Mouse (Mus musculus): ENCODE measurements around the gene Olfr812. TPM values are rescaled to one million over a fixed set of nuclear protein-coding genes. Genes with fewer than 3 reads are reported as not detected.

The Olfr812 gene
- polyA plus RNA-seq, 1 experiment from 2014 or later, result not detected

Other genes with a start within 250 kb of the Olfr812 start
- gene Olfr796, start 233.5 kb downstream of the Olfr812 start, polyA plus RNA-seq (2014; fragmentation: Nextera tagmentation; extraction: Ambion mirVana), result not detected in 2 replicates
- gene Olfr798, start 218.2 kb downstream of the Olfr812 start, polyA plus RNA-seq (2014; fragmentation: Nextera tagmentation; extraction: Ambion mirVana), result not detected in 2 replicates
- gene Olfr799, start 208.6 kb downstream of the Olfr812 start, polyA plus RNA-seq (2014; fragmentation: Nextera tagmentation; extraction: Ambion mirVana), result not detected in 2 replicates
- gene Olfr800, start 188.4 kb downstream of the Olfr812 start, polyA plus RNA-seq (2014; fragmentation: Nextera tagmentation; extraction: Ambion mirVana), result not detected in 2 replicates
- gene Olfr801, start 172.2 kb downstream of the Olfr812 start, polyA plus RNA-seq (2014; fragmentation: Nextera tagmentation; extraction: Ambion mirVana), result not detected in 2 replicates
- gene Olfr802, start 157.9 kb downstream of the Olfr812 start, polyA plus RNA-seq (2014; fragmentation: Nextera tagmentation; extraction: Ambion mirVana), result not detected in 2 replicates
- gene Olfr803, start 151.8 kb downstream of the Olfr812 start, polyA plus RNA-seq (2014; fragmentation: Nextera tagmentation; extraction: Ambion mirVana), result not detected in 2 replicates
- gene Olfr804, start 142.9 kb downstream of the Olfr812 start, polyA plus RNA-seq (2014; fragmentation: Nextera tagmentation; extraction: Ambion mirVana), result not detected in 2 replicates
- not detected in 2 replicates for gene Olfr805, start 116.7 kb downstream of the Olfr812 start, polyA plus RNA-seq (2014; fragmentation: Nextera tagmentation; extraction: Ambion mirVana)
- gene Olfr806, start 104.2 kb downstream of the Olfr812 start, polyA plus RNA-seq (2014; fragmentation: Nextera tagmentation; extraction: Ambion mirVana), result not detected in 2 replicates
- gene Olfr807, start 88.3 kb downstream of the Olfr812 start, polyA plus RNA-seq (2014; fragmentation: Nextera tagmentation; extraction: Ambion mirVana), result not detected in 2 replicates
- gene Olfr808, start 80.6 kb downstream of the Olfr812 start, polyA plus RNA-seq (2014; fragmentation: Nextera tagmentation; extraction: Ambion mirVana), result not detected in 2 replicates
- gene Olfr809, start 71.5 kb downstream of the Olfr812 start, polyA plus RNA-seq (2014; fragmentation: Nextera tagmentation; extraction: Ambion mirVana), result not detected in 2 replicates
- gene Olfr810, start 51.2 kb downstream of the Olfr812 start, polyA plus RNA-seq (2014; fragmentation: Nextera tagmentation; extraction: Ambion mirVana), result not detected in 2 replicates
- gene Olfr811, start 41.7 kb downstream of the Olfr812 start, polyA plus RNA-seq (2014; fragmentation: Nextera tagmentation; extraction: Ambion mirVana), result not detected in 2 replicates
- gene Olfr813, start 9.3 kb upstream of the Olfr812 start, polyA plus RNA-seq (2014; fragmentation: Nextera tagmentation; extraction: Ambion mirVana), result not detected in 2 replicates
- not detected in 2 replicates for gene Olfr814, start 33.8 kb upstream of the Olfr812 start, polyA plus RNA-seq (2014; fragmentation: Nextera tagmentation; extraction: Ambion mirVana)
- not detected in 2 replicates for gene Olfr815, start 59.8 kb upstream of the Olfr812 start, polyA plus RNA-seq (2014; fragmentation: Nextera tagmentation; extraction: Ambion mirVana)
- gene Olfr816, start 69.5 kb upstream of the Olfr812 start, polyA plus RNA-seq (2014; fragmentation: Nextera tagmentation; extraction: Ambion mirVana), result not detected in 2 replicates
- not detected in 2 replicates for gene Olfr818, start 103.0 kb upstream of the Olfr812 start, polyA plus RNA-seq (2014; fragmentation: Nextera tagmentation; extraction: Ambion mirVana)
- not detected in 2 replicates for gene Olfr819, start 121.2 kb upstream of the Olfr812 start, polyA plus RNA-seq (2014; fragmentation: Nextera tagmentation; extraction: Ambion mirVana)
- gene Olfr247, start 130.0 kb upstream of the Olfr812 start, polyA plus RNA-seq (2014; fragmentation: Nextera tagmentation; extraction: Ambion mirVana), result not detected in 2 replicates
- not detected in 2 replicates for gene Gm10310, start 139.0 kb upstream of the Olfr812 start, polyA plus RNA-seq (2014; fragmentation: Nextera tagmentation; extraction: Ambion mirVana)
- gene Olfr820, start 166.5 kb upstream of the Olfr812 start, polyA plus RNA-seq (2014; fragmentation: Nextera tagmentation; extraction: Ambion mirVana), result not detected in 2 replicates
- not detected in 2 replicates for gene Olfr821, start 184.3 kb upstream of the Olfr812 start, polyA plus RNA-seq (2014; fragmentation: Nextera tagmentation; extraction: Ambion mirVana)
- gene Olfr822, start 225.1 kb upstream of the Olfr812 start, polyA plus RNA-seq (2014; fragmentation: Nextera tagmentation; extraction: Ambion mirVana), result not detected in 2 replicates

Measured in limb, embryonic 11.5 days (tissue).